Mouse (Mus musculus): ENCODE measurements around the gene Tmem131l. TPM values are rescaled to one million over a fixed set of nuclear protein-coding genes. Genes with fewer than 3 reads are reported as not detected.

Tmem131l gene
- total and polyA plus RNA-seq, 3 experiments, result 9.6 to 39.6 TPM; not detected in 1

DNA sequence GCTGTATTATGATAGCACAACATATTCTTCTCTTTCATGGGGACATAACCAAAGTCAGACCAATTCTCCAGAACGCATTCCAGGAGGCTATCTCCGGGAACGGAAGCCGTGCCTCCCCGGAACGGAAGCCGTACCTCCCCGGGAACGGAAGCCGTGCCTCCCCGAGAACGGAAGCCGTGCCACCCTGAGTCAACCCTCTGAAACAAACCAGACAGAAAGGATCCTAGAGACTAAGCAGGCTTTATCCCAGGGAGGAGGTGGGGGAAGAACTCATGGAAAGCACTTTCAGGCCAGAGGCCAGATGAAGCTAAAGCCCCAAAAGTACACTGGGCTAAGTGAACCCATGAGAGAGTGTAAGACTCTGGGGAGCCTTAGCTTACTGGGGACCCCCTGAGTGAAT lies 182.4 kb downstream of the Tmem131l start:
- DNase-seq (ENCODE audit: low read depth, low spot score), result no peak

GRCm38 (mm10) chr3:83855643-83856042 lies 184.3 kb downstream of the Tmem131l start:
- Histone ChIP-seq H3K4me1 (ENCODE audit: control insufficient read depth in 1 of 2, insufficient read depth in 2 of 2, low read length in 2 of 2) (no peaks in the 10 kb centered on the region), H3K27ac (ENCODE audit: control insufficient read depth, low read depth, low read length) (no peak overlapping the region), H3K79me2 (ENCODE audit: control insufficient read depth, insufficient read depth, low read length, poor library complexity) (no peaks in the 10 kb centered on the region), H3K9ac (ENCODE audit: control insufficient read depth, low read depth, low read length, poor library complexity, severe bottlenecking) (no peak overlapping the region), H3K4me3 (ENCODE audit: control insufficient read depth in 1 of 2, insufficient read depth in 1 of 2, low read depth in 2 of 2, low read length in 2 of 2) (no peak overlapping the region), H3K9me3 (replicated peaks; ENCODE audit: insufficient read depth, low read length) (no peaks in the 10 kb centered on the region), H3K36me3 (ENCODE audit: control insufficient read depth in 1 of 2, insufficient read depth in 2 of 2, low read length in 2 of 2) (no peaks in the 10 kb centered on the region), H3K27me3 (ENCODE audit: control insufficient read depth in 1 of 2, insufficient read depth in 2 of 2, low read length in 2 of 2) (no peaks in the 10 kb centered on the region; a peak in 1 of 4 replicates)
- TF ChIP-seq SMC3 (IDR thresholded peaks at IDR 0.05; ENCODE audit: low read depth, low read length), result no peak
- TF ChIP-seq CTCF (IDR thresholded peaks at IDR 0.05 in 2 of 3, conservative IDR thresholded peaks at IDR 0.05 in 1 of 3; ENCODE audit: control insufficient read depth in 1 of 3, insufficient read depth in 1 of 3, low read depth in 2 of 3, low read length in 3 of 3, poor library complexity in 1 of 3, severe bottlenecking in 1 of 3), result no peak
- no peak for DNase-seq (ENCODE audit: low read depth, low spot score)

More for the DNA sequence above, 182.4 kb downstream of the Tmem131l start:
- H3K36me3 ChIP-seq (ENCODE audit: control insufficient read depth in 1 of 2, insufficient read depth in 2 of 2, low read length in 2 of 2), result no peaks in the 10 kb centered on the region
- H3K4me1 ChIP-seq (ENCODE audit: control insufficient read depth in 1 of 2, insufficient read depth in 2 of 2, low read length in 2 of 2), result no peaks in the 10 kb centered on the region
- no peak overlapping the region for H3K27ac ChIP-seq (ENCODE audit: control insufficient read depth, low read depth, low read length)
- no peak for TF ChIP-seq UBTF (IDR thresholded peaks at IDR 0.05; ENCODE audit: borderline replicate concordance, insufficient read depth, low read depth, low read length)
- TF ChIP-seq EP300 (IDR thresholded peaks at IDR 0.05; ENCODE audit: low read depth in 1 of 2, low read length in 2 of 2), result no peak
- TF ChIP-seq CHD1 (IDR thresholded peaks at IDR 0.05; ENCODE audit: low read depth, low read length), result no peak
- no peak for TF ChIP-seq ZC3H11A (IDR thresholded peaks at IDR 0.05; ENCODE audit: low read depth, low read length)
- TF ChIP-seq POLR2A (IDR thresholded peaks at IDR 0.05; ENCODE audit: control insufficient read depth in 1 of 2, insufficient read depth in 1 of 2, low read depth in 1 of 2, low read length in 2 of 2, poor library complexity in 1 of 2), result no peak
- no peak for TF ChIP-seq POLR2AphosphoS5 (IDR thresholded peaks at IDR 0.05; ENCODE audit: borderline replicate concordance, low read depth, low read length)
- TF ChIP-seq TAL1 (IDR thresholded peaks at IDR 0.05; ENCODE audit: low read length), result no peak
- TF ChIP-seq TBP (IDR thresholded peaks at IDR 0.05; ENCODE audit: low read depth, low read length), result no peak
- no peak for TF ChIP-seq GATA1 (IDR thresholded peaks at IDR 0.05; ENCODE audit: low read depth, low read length)
- TF ChIP-seq MYC (IDR thresholded peaks at IDR 0.05; ENCODE audit: low read depth, low read length), result no peak
- TF ChIP-seq BHLHE40 (IDR thresholded peaks at IDR 0.05; ENCODE audit: borderline replicate concordance, low read depth, low read length), result no peak
- TF ChIP-seq KAT2A (conservative IDR thresholded peaks at IDR 0.05; ENCODE audit: low read depth, low read length), result no peak
- TF ChIP-seq USF1 (IDR thresholded peaks at IDR 0.05; ENCODE audit: low read depth, low read length), result no peak
- TF ChIP-seq NELFE (IDR thresholded peaks at IDR 0.05; ENCODE audit: low read depth, low read length), result no peak
- TF ChIP-seq RAD21 (IDR thresholded peaks at IDR 0.05; ENCODE audit: low read depth, low read length), result no peak
- no peak for TF ChIP-seq ETS1 (IDR thresholded peaks at IDR 0.05; ENCODE audit: low read depth, low read length)
- no peak for TF ChIP-seq MAFK (IDR thresholded peaks at IDR 0.05; ENCODE audit: borderline replicate concordance, low read depth, low read length)
- H3K27me3 ChIP-seq (ENCODE audit: control insufficient read depth in 1 of 2, insufficient read depth in 2 of 2, low read length in 2 of 2), result no peaks in the 10 kb centered on the region; a peak in 1 of 4 replicates
- H3K9ac ChIP-seq (ENCODE audit: control insufficient read depth, low read depth, low read length, poor library complexity, severe bottlenecking), result no peak overlapping the region
- H3K9me3 ChIP-seq (replicated peaks; ENCODE audit: insufficient read depth, low read length), result no peaks in the 10 kb centered on the region
- H3K79me2 ChIP-seq (ENCODE audit: control insufficient read depth, insufficient read depth, low read length, poor library complexity), result no peaks in the 10 kb centered on the region
- no peak overlapping the region for H3K4me3 ChIP-seq (ENCODE audit: control insufficient read depth in 1 of 2, insufficient read depth in 1 of 2, low read depth in 2 of 2, low read length in 2 of 2)

Measured in MEL (cell line).